Mouse (Mus musculus) kidney, embryonic 14.5 days (tissue): ENCODE measurements at regions not wholly inside any gene's neighbourhood (a gene's known extent, or its start where the extent isn't known, plus 50 kb on each side); places are given as distances from the start of the nearest gene placed in this dataset.

Experiments used
- ATAC-seq: fragments of 200-750 bp; cut with Nextera tagmentation; 2 replicates; pipeline ENCODE4 v1.8.0; 2017; ENCODE audit warnings: moderate number of reproducible peaks, mild to moderate bottlenecking, moderate TSS enrichment, moderate library complexity; ENCODE audit not compliant: low FRiP score, low TSS enrichment
- H3K27ac ChIP-seq: fragments of 300-500 bp; sonication (generic); 2 replicates; pipeline ENCODE4 v1.5.1; 2014; ENCODE audit warnings: low read depth, mild to moderate bottlenecking, low read length, moderate library complexity, mixed read lengths
- H3K27me3 ChIP-seq: fragments of 300-500 bp; sonication (generic); 2 replicates; pipeline ENCODE4 v1.6.1; 2014; ENCODE audit warnings: mild to moderate bottlenecking, low read length; ENCODE audit not compliant: control insufficient read depth, insufficient read depth
- H3K36me3 ChIP-seq: fragments of 300-500 bp; sonication (generic); 2 replicates; pipeline ENCODE4 v1.6.1; 2014; ENCODE audit warnings: low read length, mixed read lengths; ENCODE audit not compliant: control insufficient read depth, insufficient read depth
- H3K4me1 ChIP-seq: fragments of 300-500 bp; sonication (generic); 2 replicates; pipeline ENCODE4 v1.6.1; 2014; ENCODE audit warnings: low read length, mixed read lengths; ENCODE audit not compliant: control insufficient read depth, insufficient read depth
- H3K4me2 ChIP-seq: fragments of 300-500 bp; sonication (generic); replicated peaks from 2 replicates; pipeline ENCODE4 v1.6.1; 2014; ENCODE audit warnings: low read depth, mild to moderate bottlenecking, low read length
- H3K4me3 ChIP-seq: fragments of 300-500 bp; sonication (generic); 2 replicates; pipeline ENCODE4 v1.5.1; 2014; ENCODE audit warnings: mild to moderate bottlenecking, low read length
- H3K9ac ChIP-seq: fragments of 300-500 bp; sonication (generic); 2 replicates; pipeline ENCODE4 v1.6.1; 2014; ENCODE audit warnings: low read depth, mild to moderate bottlenecking, low read length, moderate library complexity
- H3K9me3 ChIP-seq: fragments of 300-500 bp; sonication (generic); 2 replicates; pipeline ENCODE4 v1.6.1; 2016; ENCODE audit warnings: low read length; ENCODE audit not compliant: control insufficient read depth
- WGBS: fragments of 180-500 bp; shearing (Covaris S2); extraction: QIAGEN DNeasy Blood & Tissue Kit; methylation state at CpG from one replicate; pipeline ENCODE4 v1.1.7; 2014; 5-methylcytosine and 5-hydroxymethylcytosine counted together

DNA sequence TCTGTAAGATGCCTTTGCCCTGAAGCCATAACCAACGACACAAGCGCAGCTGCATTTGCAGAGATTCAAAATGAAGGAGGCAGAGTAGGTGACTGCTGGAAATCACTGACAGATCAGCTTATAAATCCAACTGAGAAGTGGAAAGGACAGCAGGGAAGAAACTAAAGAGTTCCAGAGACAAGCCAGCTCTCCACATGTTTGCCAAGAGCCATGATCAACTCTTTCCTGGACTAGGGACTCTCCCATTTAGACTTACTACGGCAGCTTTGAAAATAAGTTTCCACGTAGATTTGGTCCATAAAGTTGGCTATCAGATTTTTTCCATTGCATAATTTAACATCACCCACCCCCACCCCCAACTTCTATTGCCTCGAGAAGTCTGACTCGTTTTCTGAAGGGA is 269.7 kb downstream of the Ndfip2 start:
- no peaks in the 10 kb centered on the region for H3K9me3 ChIP-seq
- H3K36me3 ChIP-seq, result no peaks in the 10 kb centered on the region
- H3K27ac ChIP-seq, result no peak overlapping the region
- no peaks in the 10 kb centered on the region for H3K4me1 ChIP-seq
- 75% methylated on average over 6 of the region's 6 CpGs for WGBS
- H3K4me2 ChIP-seq, result no peak overlapping the region
- no peak overlapping the region for H3K9ac ChIP-seq
- no peak for ATAC-seq
- H3K4me3 ChIP-seq, result no peak overlapping the region
- H3K27me3 ChIP-seq, result no peaks in the 10 kb centered on the region

- 85% methylated on average over 4 of the region's 4 CpGs for WGBS
- no peak for ATAC-seq
Observed at GRCm38 (mm10) chr14:105523849-105524248, 265.5 kb downstream of the Ndfip2 start.

GRCm38 (mm10) chr14:105522279-105522678 is 263.9 kb downstream of the Ndfip2 start:
- no peak overlapping the region for H3K4me3 ChIP-seq
- H3K9ac ChIP-seq, result no peak overlapping the region
- no peaks in the 10 kb centered on the region for H3K4me1 ChIP-seq
- WGBS, result 65% methylated on average over 1 of the region's 1 CpGs
- no peaks in the 10 kb centered on the region for H3K9me3 ChIP-seq
- ATAC-seq, result no peak
- no peak overlapping the region for H3K27ac ChIP-seq
- H3K36me3 ChIP-seq, result no peaks in the 10 kb centered on the region
- no peak overlapping the region for H3K4me2 ChIP-seq
- H3K27me3 ChIP-seq, result 0 out of 2 replicates have a peak, but pooled peaks cover 4% of the 10 kb centered on the region

More at GRCm38 (mm10) chr14:105523849-105524248, 265.5 kb downstream of the Ndfip2 start:
- Histone ChIP-seq H3K4me2 (no peak overlapping the region), H3K27ac (no peak overlapping the region), H3K9ac (no peak overlapping the region), H3K4me3 (no peak overlapping the region), H3K9me3 (no peaks in the 10 kb centered on the region), H3K36me3 (no peaks in the 10 kb centered on the region), H3K27me3 (no peaks in the 10 kb centered on the region), H3K4me1 (no peaks in the 10 kb centered on the region)

DNA sequence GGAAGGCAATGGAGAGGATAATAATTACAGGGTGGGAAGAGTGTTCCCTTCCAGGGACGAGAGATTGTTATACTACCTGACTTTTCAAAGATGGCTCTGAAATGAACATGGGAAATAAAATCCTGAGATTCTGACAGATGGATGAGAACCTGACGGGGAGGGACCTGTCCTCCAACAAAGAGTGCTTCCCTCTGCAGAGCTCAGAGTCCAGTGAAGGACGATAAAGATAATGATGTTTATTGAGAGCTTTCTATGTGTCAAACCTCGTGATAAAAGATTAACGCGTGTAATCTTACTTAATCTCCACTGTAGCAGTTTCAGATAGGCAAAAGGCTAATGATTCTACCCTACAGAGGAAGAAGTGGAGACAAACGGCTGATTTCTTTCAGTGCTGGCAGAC is 260.3 kb downstream of the Ndfip2 start:
- Histone ChIP-seq H3K4me1 (no peaks in the 10 kb centered on the region), H3K27ac (no peak overlapping the region), H3K4me2 (no peak overlapping the region), H3K36me3 (no peaks in the 10 kb centered on the region), H3K4me3 (no peak overlapping the region), H3K9ac (no peak overlapping the region), H3K9me3 (no peaks in the 10 kb centered on the region), H3K27me3 (0 out of 2 replicates have a peak, but pooled peaks cover 4% of the 10 kb centered on the region)
- no peak for ATAC-seq
- 57% methylated on average over 7 of the region's 7 CpGs for WGBS

DNA sequence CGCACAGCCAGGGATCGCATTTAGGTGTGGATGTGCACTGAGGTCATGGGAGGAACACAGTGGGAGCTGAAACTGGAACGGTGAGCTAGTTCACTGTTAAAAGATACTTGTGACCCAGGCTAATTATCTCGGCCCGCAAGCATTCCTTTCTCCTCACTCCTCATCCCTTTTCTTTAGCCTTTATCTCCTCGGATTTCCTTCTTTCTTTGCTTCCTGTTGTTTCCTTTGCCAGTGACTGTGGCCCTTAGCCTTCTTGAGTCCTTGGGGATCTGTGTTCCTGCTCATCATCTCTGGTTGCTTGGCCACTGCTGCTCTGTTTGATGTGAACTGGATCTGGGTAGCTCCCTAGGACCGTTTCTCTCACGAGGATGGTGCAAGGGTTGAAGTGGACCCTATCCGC is 256.0 kb downstream of the Ndfip2 start:
- Histone ChIP-seq H3K27me3 (0 out of 2 replicates have a peak, but pooled peaks cover 4% of the 10 kb centered on the region), H3K9me3 (no peaks in the 10 kb centered on the region), H3K4me2 (no peak overlapping the region), H3K9ac (no peak overlapping the region), H3K27ac (no peak overlapping the region), H3K4me3 (no peak overlapping the region), H3K36me3 (no peaks in the 10 kb centered on the region), H3K4me1 (no peaks in the 10 kb centered on the region)
- ATAC-seq, result no peak
- 73% methylated on average over 9 of the region's 9 CpGs for WGBS

DNA sequence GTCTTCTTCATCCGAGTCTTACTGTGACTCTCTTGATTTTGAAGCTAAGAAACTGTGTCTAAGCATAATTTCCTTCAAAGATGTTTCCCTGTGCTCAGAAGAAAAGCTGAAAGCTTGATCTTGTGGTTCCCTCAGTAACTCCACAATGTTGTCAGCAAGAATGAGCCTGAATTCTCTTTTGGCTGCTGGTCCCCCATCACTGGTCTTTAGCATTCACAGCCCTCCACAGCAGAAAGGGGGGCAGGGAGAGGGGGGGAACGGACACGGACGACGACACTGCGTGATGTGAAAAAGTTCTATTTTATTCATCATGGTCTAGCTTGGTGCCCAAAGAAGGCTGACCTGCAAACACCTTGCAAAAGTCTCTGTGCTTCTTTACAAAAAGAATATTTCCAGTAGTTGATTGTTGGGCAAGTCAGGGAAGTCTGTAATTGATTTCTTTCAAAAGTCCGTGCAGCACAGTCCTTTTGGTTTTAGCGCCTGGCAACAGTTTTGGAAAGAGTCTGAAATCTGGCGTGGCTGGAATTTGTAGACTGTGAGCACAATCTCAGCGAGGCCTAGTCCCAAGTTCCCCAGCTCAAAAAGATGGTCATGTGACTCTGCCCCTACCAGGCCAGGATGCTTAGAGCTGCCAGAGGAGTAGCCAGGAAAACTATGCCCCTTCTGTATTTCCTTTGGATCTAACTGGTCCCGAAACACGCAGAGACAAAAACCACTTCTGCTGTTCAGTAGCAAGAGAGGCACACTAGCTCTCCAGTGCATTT is 254.7 kb downstream of the Ndfip2 start:
- Histone ChIP-seq H3K27ac (no peak overlapping the region), H3K4me3 (no peak overlapping the region), H3K9ac (no peak overlapping the region), H3K27me3 (0 out of 2 replicates have a peak, but pooled peaks cover 1% of the 10 kb centered on the region), H3K9me3 (no peaks in the 10 kb centered on the region), H3K4me1 (no peaks in the 10 kb centered on the region), H3K4me2 (no peak overlapping the region), H3K36me3 (no peaks in the 10 kb centered on the region)
- WGBS, result 93% methylated on average over 12 of the region's 12 CpGs
- ATAC-seq, result no peak

GRCm38 (mm10) chr14:105511826-105512225 is 253.5 kb downstream of the Ndfip2 start:
- H3K9me3 ChIP-seq, result no peaks in the 10 kb centered on the region
- ATAC-seq, result no peak
- WGBS, result 88% methylated on average over 4 of the region's 4 CpGs

DNA sequence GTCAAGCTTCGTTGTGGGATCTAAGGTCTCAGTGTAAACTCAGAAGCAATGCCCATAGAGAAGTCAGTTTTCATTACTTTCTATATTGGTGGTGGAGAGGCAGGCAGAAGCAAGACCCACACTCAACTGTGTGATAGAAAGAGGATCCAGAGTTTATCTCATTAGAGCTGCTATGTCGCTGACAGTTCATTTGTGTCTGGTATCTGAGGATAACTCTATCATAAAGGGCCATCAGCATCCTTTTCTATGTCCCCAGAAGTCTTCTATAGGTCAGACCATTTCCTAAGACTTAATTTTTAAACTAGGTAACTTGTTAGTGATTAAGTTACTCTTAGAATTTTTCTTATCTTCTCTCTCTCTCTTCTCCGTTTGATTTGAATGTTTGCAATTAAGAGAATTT is 252.8 kb downstream of the Ndfip2 start:
- WGBS, result 94% methylated on average over 3 of the region's 3 CpGs
- Histone ChIP-seq H3K9ac (no peak overlapping the region), H3K27me3 (no peaks in the 10 kb centered on the region), H3K4me3 (no peak overlapping the region), H3K9me3 (no peaks in the 10 kb centered on the region), H3K4me2 (no peak overlapping the region), H3K4me1 (no peaks in the 10 kb centered on the region), H3K36me3 (no peaks in the 10 kb centered on the region), H3K27ac (no peak overlapping the region)
- ATAC-seq, result no peak

More at GRCm38 (mm10) chr14:105511826-105512225, 253.5 kb downstream of the Ndfip2 start:
- Histone ChIP-seq H3K27ac (no peak overlapping the region), H3K36me3 (no peaks in the 10 kb centered on the region), H3K9ac (no peak overlapping the region), H3K4me1 (no peaks in the 10 kb centered on the region), H3K27me3 (no peaks in the 10 kb centered on the region), H3K4me3 (no peak overlapping the region), H3K4me2 (no peak overlapping the region)

GRCm38 (mm10) chr14:105505261-105505660 is 246.9 kb downstream of the Ndfip2 start:
- no peak for ATAC-seq
- Histone ChIP-seq H3K4me1 (peaks cover 5% of the 10 kb centered on the region; the same call in 1 of the 2 replicates), H3K27me3 (no peaks in the 10 kb centered on the region), H3K27ac (no peak overlapping the region), H3K4me2 (no peak overlapping the region), H3K36me3 (no peaks in the 10 kb centered on the region), H3K9ac (no peak overlapping the region), H3K9me3 (no peaks in the 10 kb centered on the region), H3K4me3 (no peak overlapping the region)
- 71% methylated on average over 4 of the region's 4 CpGs for WGBS
